Mouse (Mus musculus) thymus, adult 2 months (tissue): Measurements from ENCODE around the gene Dmwd.

Source experiments
- CTCF ChIP-seq: fragments of 200-500 bp; IDR thresholded peaks from 2 replicates; pipeline ENCODE4 v1.5.1; 2012; ENCODE audit warnings: mild to moderate bottlenecking, control low read depth, low read length, moderate library complexity, borderline replicate concordance; ENCODE audit not compliant: control insufficient read depth, poor library complexity, insufficient read depth; ENCODE audit errors: extremely low read depth
- POLR2A ChIP-seq: fragments of 200-500 bp; IDR thresholded peaks from 2 replicates; pipeline ENCODE4 v1.6.1; 2012; ENCODE audit warnings: mild to moderate bottlenecking, low read length, control low read depth, moderate library complexity; ENCODE audit not compliant: control insufficient read depth, poor library complexity, insufficient read depth; ENCODE audit errors: extremely low read depth

DNA sequence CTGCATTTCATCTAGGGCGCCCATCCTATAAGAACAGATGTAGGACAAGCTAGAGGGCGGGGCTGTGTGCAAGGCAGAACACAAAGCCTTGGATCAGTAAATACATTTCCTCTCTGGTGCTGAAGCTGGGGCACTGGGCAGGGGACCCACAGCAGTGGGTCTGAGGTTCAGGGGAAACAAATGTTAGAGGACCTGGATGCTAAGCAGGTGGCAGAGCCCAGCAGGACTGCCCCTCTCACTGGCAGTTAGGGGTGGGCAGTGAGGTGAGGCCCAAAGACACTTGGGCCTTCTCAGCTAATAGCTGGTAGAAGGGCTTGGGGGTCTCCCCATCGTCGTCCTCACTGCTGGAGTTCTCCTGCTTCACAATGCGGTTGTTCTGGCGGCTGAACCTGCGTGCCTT is 22.8 kb downstream of the Dmwd start:
- TF ChIP-seq POLR2A, result no peak
- no peak for TF ChIP-seq CTCF
